Mouse (Mus musculus) ES-E14 (cell line): ENCODE results near the gene Fam214a. TPM values are rescaled to one million over a fixed set of nuclear protein-coding genes. Genes with fewer than 3 reads are reported as not detected.

Experiments
- DNase-seq: peaks from one replicate; pipeline ENCODE4 v3.0.0-alpha.2; 2013; ENCODE audit warnings: low read depth, low spot score
- H3K27ac ChIP-seq: 2 replicates; pipeline ENCODE4 v1.5.1; 2012; ENCODE audit warnings: low read depth, mild to moderate bottlenecking, low read length, moderate library complexity, mixed read lengths; ENCODE audit not compliant: poor library complexity, insufficient read depth, severe bottlenecking
- H3K36me3 ChIP-seq: 2 replicates; pipeline ENCODE4 v1.6.1; 2012; ENCODE audit warnings: mild to moderate bottlenecking, low read length, moderate library complexity, mixed read lengths; ENCODE audit not compliant: control insufficient read depth, poor library complexity, insufficient read depth, severe bottlenecking
- H3K4me1 ChIP-seq, 2 experiments: fragments of 150-350 bp in 1 of 2; sonication (generic) in 1 of 2; 2 replicates each; pipeline ENCODE4 v1.6.1; 2012; ENCODE audit warnings: low read length in 2 of 2, mild to moderate bottlenecking in 1 of 2, mixed read lengths in 1 of 2; ENCODE audit not compliant: control insufficient read depth in 2 of 2, insufficient read depth in 2 of 2, poor library complexity in 1 of 2
- H3K4me3 ChIP-seq, 2 experiments: fragments of 150-350 bp in 1 of 2; sonication (generic) in 1 of 2; 2 replicates each; pipeline ENCODE4 v1.5.1; 2012; ENCODE audit warnings: low read length in 2 of 2, low read depth in 1 of 2, mild to moderate bottlenecking in 1 of 2, mixed read lengths in 1 of 2; ENCODE audit not compliant: insufficient read depth in 1 of 2, poor library complexity in 1 of 2, severe bottlenecking in 1 of 2
- H3K9ac ChIP-seq: 2 replicates; pipeline ENCODE4 v1.6.1; 2012; ENCODE audit warnings: low read depth, mild to moderate bottlenecking, low read length, mixed read lengths; ENCODE audit not compliant: poor library complexity, insufficient read depth, severe bottlenecking
- H3K9me3 ChIP-seq: fragments of 150-350 bp; sonication (generic); 2 replicates; pipeline ENCODE4 v1.6.1; 2012; ENCODE audit warnings: low read depth, mild to moderate bottlenecking, low read length; ENCODE audit not compliant: control insufficient read depth, insufficient read depth
- CHD2 ChIP-seq: IDR thresholded peaks from 2 replicates; pipeline ENCODE4 v1.6.1; 2014; ENCODE audit warnings: mild to moderate bottlenecking, low read depth, low read length, inconsistent platforms
- HCFC1 ChIP-seq: IDR thresholded peaks from 2 replicates; pipeline ENCODE4 v1.6.1; 2012; ENCODE audit warnings: low read length, inconsistent platforms, borderline replicate concordance; ENCODE audit not compliant: insufficient read depth
- MAFK ChIP-seq: IDR thresholded peaks from 2 replicates; pipeline ENCODE4 v1.6.1; 2014; ENCODE audit warnings: mild to moderate bottlenecking, low read depth, low read length, inconsistent platforms; ENCODE audit not compliant: insufficient read depth
- ZC3H11A ChIP-seq: IDR thresholded peaks from 2 replicates; pipeline ENCODE4 v1.6.1; 2012; ENCODE audit warnings: low read depth, mild to moderate bottlenecking, inconsistent platforms, low read length, borderline replicate concordance
- ZNF384 ChIP-seq: IDR thresholded peaks from 2 replicates; pipeline ENCODE4 v1.6.1; 2012; ENCODE audit warnings: low read depth, low read length, inconsistent platforms
- in situ Hi-C, 2 experiments: fragments of 600-800 bp; cut with MboI; formaldehyde crosslinking; loops; one replicate each; pipeline ENCODE4 v1.15.1; 2025; ENCODE audit warnings: low sequenced_read_pairs in 2 of 2, inconsistent platforms in 1 of 2; ENCODE audit not compliant: unreplicated experiment in 2 of 2
- total RNA-seq: library from RNA; depleted of rRNA; stranded (reverse); fragments of 300-350 nt; gene quantifications from 2 replicates; pipeline ENCODE4 v1.2.3, GENCODE M21; 2012

The Fam214a gene
- total RNA-seq, 1 experiment: 5.2 TPM

DNA sequence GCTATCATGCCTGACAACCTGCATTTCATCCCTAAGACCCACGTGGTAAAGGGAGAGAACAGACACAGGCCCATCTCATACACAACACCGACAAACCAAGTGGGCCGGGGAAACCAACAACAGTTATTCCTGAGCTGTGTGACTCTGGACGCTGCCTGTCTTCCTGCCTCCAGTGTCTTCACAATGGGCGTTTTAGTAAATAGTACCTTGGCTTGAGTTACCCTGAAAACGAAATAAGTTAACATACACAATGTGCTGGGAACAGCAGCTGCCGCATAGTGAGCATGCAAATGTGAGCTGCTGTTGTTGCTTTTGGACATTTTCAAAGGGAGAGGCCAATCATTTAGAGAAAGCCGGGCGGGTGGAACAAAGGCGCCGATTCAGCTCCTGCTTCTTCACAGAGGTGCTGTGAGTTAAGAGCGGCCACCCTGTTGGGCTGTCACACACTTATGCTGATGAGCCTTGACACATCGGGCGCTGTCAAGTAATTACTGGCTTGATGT is 8.4 kb downstream of the Fam214a start:
- peak; percentile 53 for DNase-seq
- no peak overlapping the region for H3K27ac ChIP-seq
- H3K36me3 ChIP-seq: no peaks in the 10 kb centered on the region
- H3K4me1 ChIP-seq: peaks cover 0 to 3% of the 10 kb centered on the region in 2 experiments; a peak in 1 of 4 replicates
- no peaks in the 10 kb centered on the region for H3K9me3 ChIP-seq
- in situ Hi-C loops: no loop called here
- H3K4me3 ChIP-seq: no peak overlapping the region
- TF ChIP-seq CHD2 (no peak), HCFC1 (no peak), ZC3H11A (no peak), ZNF384 (no peak), MAFK (no peak)
- H3K9ac ChIP-seq: no peak overlapping the region

DNA sequence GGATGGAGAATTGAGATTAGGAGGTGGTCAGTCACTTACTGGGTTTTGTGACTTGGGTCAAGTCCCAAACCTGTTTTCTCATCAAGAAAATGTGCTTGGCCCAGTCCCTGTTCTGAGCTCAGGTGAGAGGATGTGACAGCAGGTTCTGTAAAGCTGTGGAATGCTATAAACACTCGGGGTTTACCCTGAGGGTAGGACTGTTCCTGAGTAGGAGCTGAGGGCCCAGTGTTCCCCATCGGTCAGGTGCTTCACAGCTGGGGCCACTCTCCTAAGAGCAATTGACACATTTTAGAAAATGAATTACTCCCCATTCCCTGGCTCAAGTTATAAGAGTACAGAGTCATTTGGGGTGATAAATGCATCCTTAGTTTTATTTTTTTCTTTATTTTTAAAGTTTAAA is 11.3 kb downstream of the Fam214a start:
- no peak overlapping the region for H3K9ac ChIP-seq
- H3K4me3 ChIP-seq: no peak overlapping the region
- no peaks in the 10 kb centered on the region for H3K9me3 ChIP-seq
- no peak overlapping the region for H3K27ac ChIP-seq
- no peaks in the 10 kb centered on the region for H3K36me3 ChIP-seq
- DNase-seq: no peak
- H3K4me1 ChIP-seq: peaks cover 0 to 3% of the 10 kb centered on the region in 2 experiments; a peak in 1 of 4 replicates
- TF ChIP-seq ZNF384: no peak
- no peak for TF ChIP-seq ZC3H11A
- no peak for TF ChIP-seq CHD2
- no peak for TF ChIP-seq MAFK
- no peak for TF ChIP-seq HCFC1
- in situ Hi-C loops: no loop called here

DNA sequence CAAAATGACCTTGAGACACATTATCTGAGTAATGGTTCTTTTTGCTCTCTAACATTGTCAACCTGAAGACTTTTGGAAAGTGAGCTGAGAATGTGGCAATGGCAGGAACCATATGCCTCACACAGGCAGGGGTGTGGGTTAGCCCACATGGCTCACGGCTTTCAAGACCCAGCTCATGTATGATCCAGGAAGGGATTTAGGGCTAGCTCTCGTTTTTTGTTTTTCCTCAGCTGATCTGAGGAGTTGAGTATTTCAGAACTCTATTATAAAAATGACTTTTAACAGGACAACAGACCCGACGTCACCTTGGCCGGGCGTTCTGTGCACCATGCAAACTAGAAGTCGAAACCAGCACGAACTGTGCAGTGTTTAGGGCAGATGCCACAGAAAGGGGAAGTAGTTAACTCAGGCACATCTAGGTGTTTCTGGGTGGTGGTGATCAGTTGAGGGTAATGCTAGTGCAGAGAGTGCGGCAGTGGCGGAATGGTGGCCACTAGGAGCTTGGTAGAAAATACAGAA is 12.2 kb downstream of the Fam214a start:
- Histone ChIP-seq H3K4me1 (peaks cover 0 to 3% of the 10 kb centered on the region in 2 experiments; a peak in 1 of 4 replicates), H3K27ac (no peak overlapping the region), H3K36me3 (no peaks in the 10 kb centered on the region), H3K9me3 (no peaks in the 10 kb centered on the region), H3K4me3 (no peak overlapping the region), H3K9ac (no peak overlapping the region)
- TF ChIP-seq MAFK (no peak), CHD2 (no peak), ZNF384 (no peak), HCFC1 (no peak), ZC3H11A (no peak)
- in situ Hi-C loops: no loop called here
- DNase-seq: no peak

DNA sequence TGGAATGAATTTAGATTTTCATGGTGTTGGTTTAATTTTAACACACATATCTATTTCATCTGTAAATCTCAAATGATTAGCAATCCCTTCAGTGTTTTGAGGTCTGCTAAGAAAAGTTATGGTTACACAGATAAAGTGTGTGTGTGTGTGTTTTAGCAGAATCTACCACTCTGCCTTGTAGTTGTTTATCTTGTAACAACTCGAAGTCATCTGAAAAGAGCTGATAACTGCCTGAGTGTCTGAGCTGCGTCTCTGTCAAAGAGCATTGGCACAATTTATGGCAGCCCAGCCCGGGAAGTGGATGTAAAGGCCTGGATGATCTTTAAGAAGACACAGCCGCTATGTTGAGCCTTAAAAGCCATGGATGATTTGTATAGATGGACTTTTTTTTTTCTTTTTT is 13.5 kb downstream of the Fam214a start:
- no peak for DNase-seq
- Histone ChIP-seq H3K27ac (no peak overlapping the region), H3K36me3 (no peaks in the 10 kb centered on the region), H3K9me3 (no peaks in the 10 kb centered on the region), H3K4me3 (no peak overlapping the region), H3K9ac (no peak overlapping the region), H3K4me1 (no peaks in the 10 kb centered on the region; a peak in 1 of 4 replicates)
- TF ChIP-seq HCFC1 (no peak), CHD2 (no peak), ZC3H11A (no peak), MAFK (no peak), ZNF384 (no peak)
- in situ Hi-C loops: no loop called here

DNA sequence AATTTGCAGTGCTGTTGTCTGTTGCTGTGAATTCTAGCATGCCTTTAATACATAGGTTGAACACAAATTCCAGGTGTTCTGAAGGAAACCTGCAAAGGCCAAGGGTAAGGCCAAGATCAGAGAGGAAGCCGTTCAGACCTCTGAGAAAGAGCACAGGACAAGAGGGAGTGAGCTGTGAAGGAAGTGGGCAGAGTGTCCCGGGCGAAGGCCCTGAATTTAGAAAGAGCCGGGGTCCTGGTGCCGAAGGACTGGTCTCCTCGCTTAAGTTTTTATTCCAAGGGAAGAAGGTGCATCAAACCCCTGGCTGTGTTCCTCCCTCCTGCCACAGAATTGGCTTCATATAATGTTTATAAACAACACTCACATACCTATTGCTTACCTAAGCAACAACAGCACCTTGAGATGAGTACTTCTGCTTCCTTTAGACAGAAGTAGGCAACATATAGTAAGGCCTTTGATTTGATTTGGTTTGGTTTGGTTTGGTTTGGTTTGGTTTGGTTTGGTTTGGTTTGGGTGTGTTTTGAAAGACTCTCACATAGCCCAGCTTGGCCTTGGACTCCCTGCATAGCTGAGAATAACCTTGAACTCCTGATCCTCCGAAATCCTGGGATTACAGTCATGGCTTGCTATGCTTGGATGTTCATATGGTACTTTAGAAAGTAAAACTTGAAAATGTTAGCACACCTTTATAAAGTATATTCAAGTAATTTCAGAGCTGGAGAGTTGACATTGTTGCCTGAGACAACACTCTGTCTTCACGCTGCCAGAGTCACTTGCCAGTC is 16.2 kb downstream of the Fam214a start:
- Histone ChIP-seq H3K9me3 (no peaks in the 10 kb centered on the region), H3K36me3 (no peaks in the 10 kb centered on the region), H3K4me1 (no peaks in the 10 kb centered on the region; a peak in 1 of 4 replicates), H3K4me3 (no peak overlapping the region), H3K27ac (no peak overlapping the region), H3K9ac (no peak overlapping the region)
- DNase-seq: no peak
- TF ChIP-seq MAFK: no peak
- TF ChIP-seq ZC3H11A: no peak
- no peak for TF ChIP-seq ZNF384
- no peak for TF ChIP-seq CHD2
- TF ChIP-seq HCFC1: no peak
- in situ Hi-C loops: no loop called here
